Mouse (Mus musculus) testis, postnatal 14 days (tissue): ENCODE data around the gene Hspb7.

Source experiments
- DNase-seq: peaks from one replicate; pipeline ENCODE4 v3.0.0; 2021; ENCODE audit warnings: low spot score

The Hspb7 gene

DNA sequence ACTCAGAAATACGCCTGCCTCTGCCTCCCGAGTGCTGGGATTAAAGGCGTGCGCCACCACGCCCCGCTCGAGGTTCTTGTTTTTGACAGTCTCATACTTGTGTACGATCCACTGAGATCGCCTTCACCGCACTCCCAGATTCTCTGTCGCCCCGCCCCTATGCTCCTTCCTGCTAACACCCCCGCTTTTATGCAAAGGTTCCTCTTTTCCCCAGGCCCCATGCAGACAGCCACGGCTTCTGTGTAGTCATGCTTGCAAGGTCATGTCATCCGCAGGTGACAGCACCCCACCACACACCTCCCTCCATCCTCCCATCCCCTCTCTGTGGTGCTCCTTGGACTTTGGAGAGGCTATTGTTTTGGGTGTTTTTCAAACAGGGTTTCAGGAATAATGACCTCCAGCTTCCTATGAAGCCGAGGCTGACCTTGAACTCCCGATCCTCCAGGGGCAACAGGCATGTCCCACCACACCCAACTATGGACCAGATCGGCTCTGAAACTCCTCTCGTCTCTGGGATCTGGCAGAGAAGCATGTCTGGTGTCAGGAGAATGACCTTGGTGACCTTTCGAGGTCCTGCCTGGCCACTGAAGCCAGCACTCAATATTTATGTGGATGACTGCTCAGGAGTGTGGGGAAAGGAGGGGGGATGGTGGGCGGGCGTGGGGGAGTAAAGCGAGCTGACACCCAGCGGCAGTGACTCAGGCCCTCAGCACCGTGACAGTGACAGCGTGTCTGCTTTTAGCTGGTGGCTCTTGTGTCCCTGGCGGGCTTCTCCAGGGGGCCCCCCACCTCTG, 984 bp upstream of the Hspb7 start:
- DNase-seq, result no peak

DNA sequence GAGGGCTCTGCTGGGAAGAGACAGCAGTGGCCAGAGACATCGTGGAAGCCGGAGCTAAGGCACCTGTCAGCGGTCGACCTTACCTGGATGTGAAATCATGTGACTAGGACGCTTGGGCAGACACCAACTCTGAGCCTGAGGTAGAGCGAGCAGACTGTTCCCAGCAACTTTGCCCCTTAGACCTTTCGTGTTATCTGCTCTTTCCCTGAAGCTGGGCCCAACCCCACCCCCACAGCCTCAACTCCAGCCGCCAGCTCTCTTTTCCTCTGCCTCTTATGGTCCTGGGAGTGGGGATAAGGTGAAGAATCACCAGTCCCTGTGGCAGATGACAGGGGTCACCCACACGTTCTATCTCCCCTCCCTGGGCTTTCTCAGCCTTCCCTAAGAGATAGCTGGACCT, 307 bp downstream of the Hspb7 start:
- DNase-seq, result no peak

DNA sequence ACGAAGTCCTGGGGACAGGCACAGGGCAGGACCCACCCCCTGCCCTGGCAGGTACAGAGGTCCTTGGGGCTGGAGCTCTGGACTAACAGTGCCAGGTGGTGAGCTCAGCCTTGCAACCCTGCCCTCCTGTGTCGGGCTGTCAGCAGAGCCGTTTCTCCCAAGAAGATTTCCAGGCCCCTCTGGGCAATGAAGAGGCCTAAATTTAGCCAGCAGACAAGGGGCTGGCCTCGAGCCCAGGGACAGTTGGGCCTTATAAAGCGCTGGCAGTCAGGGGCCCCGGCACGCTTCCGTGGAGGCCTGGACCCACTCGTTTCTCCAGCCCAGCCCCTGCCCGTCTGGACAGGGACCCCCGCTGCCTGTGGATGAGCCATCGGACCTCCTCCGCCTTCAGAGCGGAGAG, 844 bp downstream of the Hspb7 start:
- DNase-seq, result peak; percentile 42

DNA sequence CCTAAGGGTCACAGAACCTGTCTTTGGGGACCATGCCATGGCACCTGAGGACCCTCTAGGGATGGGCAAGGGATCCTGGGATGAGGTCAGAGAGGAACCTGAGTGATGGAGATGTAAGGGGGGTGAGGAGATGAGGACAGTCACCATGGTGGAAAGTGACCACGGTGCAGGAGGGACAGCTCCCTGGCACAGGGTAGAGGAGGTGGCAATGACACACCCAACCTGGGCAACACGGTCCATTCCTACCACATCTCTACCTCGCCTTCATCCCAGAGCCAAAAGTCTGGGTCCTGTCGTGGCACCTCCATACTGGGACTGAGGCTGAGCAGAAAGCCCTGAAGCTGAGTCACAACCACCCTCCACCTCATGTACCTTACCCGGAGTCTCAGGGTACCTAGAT, 2.3 kb downstream of the Hspb7 start:
- no peak for DNase-seq

DNA sequence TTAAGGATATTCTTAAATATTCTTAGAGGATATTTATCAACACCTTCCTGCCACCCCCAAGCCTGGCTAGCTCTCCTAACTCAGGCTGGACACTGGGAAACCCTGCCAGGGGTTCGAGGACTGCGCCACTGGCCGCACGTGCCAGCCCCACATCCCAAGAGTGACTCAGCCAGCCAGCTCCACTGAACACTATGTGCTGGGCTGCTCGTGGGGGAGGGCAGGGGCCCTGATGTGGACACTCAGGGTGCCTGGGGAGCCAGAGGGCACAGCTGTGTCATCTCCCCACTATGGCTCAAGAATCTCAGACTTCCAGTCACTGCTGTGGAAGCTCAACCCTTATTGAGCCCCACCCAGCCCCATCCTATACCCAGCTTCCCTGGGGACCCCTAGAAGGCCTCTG, 2.7 kb downstream of the Hspb7 start:
- DNase-seq, result no peak

DNA sequence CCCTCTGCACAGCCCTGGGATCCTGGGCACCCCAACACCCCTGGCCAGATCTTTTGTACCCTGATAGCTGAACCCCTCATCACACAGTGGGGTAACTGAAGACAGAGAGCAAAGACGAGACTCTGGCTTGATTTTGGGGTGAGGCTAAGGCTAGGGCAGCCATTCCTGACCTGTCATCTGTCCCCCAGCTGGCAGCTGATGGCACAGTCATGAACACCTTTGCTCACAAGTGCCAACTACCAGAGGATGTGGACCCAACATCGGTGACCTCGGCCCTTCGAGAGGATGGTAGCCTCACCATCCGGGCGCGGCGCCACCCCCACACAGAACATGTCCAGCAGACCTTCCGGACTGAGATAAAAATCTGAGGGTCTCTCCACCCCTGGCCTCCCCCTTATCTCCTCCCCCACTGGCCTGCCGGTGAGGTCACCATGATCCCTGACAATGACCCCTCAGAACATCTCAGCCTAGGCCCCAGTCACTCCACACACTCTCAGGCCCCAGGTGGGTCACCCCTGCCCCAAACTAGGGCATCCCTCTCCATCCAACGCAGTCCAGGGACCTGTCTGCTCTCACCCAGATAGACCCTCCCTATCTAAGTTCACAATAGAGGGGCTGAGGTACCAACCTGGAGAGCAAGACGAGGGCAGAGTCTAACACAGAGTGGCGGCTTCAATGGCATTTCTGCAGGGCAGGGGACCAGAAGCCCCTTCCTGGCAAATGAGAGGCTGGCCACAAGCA, 3.3 kb downstream of the Hspb7 start:
- no peak for DNase-seq

DNA sequence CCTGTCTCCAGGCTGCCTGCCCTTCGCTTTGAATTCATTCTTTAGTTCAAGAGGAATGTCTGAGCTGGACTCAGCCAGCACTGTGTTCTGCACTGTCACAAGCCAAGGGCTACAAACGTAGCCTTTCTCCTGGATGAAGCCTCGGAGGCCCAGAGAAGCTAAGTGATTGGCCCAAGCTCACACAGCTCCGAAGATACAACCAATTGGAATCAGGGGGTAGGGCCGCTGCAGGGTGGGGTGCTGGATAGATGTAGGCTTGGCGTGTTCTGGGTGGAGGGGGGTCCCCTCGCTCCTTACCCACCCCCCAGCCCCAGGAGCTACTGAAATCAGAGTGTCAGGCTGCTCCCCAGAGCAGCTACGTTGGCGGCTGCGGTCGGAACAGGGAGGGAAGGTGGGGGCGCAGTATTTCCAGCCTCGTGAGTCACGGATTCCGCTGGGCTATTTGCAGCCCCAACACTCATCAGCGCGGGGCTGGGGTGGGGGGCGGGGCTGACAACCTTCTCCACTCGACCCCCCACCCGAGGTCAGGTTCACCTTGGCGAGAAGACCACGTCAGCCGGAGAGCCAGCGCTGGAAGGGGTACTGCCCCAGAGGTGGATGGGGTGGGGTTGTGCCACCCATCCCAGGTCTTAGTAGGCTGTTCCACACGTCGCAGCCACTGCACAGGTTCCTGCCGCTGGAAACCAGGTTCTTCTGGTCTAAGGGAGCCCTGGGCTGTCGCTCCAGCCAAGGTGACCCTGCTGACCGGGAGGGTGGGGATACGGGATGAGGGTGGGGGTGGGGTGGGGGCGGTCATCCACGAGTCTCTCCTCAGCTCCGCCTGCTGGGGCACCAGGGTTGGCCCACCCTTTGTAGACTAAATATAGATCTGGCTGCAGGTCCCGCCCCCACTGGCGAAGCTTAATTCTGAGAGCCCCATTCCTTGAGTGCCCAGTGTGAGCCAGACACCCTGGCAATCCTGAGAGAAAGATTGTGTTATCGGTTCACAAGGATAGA, 5.2 kb downstream of the Hspb7 start:
- no peak for DNase-seq

DNA sequence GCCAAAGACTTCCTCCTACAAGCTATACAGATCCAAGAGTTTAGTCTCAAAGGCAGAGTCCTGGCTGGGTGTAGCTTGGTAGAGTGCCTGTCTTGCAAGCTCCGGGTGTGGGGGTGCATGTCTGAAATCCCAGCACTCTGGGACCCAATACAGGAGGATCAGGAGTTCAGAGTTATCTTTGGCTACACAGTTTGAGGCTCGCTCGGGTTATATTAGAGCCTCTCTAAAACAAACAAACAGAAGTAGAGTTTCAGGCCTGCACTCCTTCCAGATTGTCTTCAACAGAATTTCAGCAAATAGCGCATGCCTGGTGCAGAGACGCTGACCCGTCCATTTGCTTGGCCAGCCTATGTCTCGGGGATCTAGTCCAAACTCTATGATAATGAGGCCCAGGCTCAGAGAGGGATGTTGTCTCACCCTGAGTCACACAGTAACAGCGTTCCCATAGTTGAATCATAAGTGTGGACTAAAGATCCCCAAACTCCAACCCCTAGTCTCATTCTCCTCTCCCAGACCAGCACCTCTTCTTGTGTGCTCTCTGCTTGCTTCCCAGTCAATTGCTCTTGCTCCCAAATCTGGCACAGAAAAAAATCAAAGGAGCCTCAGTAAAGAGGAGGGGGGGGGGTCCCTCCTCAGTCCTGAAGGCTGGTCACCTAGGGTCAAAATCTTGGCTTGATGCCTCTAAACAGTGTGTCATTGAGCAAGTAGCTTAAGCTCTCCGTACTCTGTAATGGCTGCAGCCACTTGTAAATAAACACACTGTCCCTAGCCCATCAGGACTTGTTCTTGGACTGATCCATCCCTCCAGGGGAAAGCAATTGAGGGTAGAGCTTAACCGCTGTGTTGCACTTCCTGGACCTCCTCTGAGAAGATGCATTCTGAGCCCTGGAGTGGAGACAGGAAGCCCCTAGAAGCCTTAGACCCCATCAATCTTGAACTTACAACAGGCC, 6.5 kb downstream of the Hspb7 start:
- no peak for DNase-seq

DNA sequence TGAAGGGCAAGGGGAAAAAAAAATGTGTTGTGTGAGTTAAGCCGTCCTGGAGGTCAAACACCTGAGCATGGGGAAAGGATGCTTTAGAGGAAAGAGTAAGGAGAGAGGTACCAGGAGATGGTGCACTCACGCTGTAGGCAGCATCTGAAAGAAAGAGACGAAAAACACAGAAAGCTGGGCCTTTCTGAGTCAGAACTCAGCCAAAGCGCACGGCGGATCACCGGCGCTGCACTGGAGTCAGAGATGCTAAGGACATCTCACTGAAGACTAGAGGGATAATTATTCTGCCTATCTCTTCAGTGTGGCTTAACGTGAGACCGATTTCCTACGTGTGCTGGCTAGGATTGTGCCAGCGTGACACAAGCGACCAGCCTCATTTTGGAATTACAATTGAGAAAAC, 7.3 kb downstream of the Hspb7 start:
- no peak for DNase-seq

DNA sequence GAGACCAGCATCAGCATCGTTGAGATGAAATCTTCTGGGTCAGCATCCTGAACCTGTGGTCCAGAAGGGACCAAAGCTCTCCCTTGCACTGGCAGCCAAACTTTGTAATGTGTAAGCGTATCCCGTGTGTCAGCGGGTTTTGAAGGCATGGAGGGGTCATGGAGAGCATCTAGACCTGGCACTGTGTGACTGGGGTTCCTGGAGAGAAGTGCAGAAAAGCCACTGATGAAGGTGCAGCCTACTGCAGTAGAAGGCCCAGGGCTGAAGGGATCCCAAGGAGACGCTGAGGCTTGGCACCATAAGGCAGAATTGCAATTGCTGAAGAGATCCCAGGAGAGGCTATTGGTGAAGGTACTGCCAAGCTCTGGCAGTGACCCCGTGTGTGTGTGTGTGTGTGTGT, 8.8 kb downstream of the Hspb7 start:
- no peak for DNase-seq

DNA sequence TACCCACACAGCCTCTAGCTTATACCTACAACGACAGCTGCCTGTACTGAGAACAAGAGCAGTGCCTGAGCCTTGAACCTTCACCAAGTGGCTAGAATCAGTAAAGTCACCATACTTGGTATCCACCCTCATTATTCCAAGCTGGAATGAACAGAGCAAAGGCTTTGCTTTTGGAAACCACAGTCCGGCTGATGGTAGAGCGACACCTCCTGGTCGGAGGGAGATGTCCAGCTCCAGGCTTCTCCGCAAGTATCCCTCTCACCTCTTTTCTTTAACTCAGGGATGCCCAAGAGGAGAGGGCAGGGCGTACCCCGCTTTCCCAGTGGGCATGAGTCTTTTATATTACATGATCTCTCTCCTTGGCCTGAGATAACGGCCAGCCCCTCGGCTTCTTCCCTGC, 9.3 kb downstream of the Hspb7 start:
- no peak for DNase-seq

DNA sequence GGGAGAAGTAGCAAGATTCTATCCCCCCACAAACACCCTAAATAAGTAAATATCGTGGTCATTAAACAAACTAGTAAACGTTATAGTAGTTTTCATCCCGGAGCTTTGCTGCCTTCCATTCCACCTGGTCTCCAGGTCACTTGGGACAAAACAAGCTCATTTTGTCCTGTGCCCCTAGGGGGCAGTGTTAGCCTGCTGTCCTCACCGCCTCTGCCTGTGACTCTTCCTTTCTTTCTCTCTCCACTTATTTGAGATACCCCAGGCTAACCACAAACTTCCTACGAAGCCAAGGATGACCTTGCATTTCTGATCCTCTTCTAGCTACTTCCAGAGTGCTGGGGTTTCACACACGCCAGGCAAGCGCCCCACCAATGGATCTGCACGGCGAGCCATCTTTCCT, 10.4 kb downstream of the Hspb7 start:
- DNase-seq, result no peak

DNA sequence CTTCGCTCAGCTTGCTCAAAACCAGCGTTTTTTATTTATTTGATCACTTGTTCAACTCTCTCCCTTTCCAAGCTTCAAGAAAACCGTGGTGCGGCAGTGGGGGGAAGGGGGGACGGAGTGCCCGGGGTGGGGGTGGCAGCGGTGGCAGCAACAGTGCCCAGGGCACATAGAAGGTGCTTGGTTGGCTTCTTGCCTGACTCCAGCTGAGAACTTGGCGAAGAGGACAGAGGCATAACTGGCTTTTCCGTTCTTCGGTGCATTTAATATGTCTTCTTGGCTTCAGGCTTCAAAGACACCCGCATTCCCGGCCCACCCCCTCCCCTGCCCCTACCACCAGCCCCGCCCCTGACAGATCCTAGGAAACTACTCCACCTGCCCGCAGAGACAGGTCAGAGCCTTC, 12.1 kb downstream of the Hspb7 start:
- no peak for DNase-seq

DNA sequence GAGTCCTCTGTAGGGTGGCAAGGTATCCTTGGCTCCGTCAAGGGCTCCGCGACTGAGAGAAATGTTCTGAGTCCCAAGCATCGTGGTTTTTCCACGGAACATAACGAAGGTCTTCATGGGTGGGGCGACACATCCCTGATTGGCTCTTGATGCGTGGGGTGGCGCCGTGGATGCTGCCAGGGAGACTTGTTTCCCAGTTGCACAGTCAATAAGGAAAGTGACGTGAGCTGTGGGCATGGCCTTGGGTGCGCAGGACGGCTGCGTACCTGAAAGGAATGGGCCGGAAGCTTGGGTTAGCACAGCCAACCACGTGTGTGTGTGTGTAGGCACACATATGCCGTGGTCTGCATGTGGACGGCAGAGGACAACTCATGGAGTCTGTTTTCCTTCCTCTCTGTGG, 12.6 kb downstream of the Hspb7 start:
- no peak for DNase-seq

DNA sequence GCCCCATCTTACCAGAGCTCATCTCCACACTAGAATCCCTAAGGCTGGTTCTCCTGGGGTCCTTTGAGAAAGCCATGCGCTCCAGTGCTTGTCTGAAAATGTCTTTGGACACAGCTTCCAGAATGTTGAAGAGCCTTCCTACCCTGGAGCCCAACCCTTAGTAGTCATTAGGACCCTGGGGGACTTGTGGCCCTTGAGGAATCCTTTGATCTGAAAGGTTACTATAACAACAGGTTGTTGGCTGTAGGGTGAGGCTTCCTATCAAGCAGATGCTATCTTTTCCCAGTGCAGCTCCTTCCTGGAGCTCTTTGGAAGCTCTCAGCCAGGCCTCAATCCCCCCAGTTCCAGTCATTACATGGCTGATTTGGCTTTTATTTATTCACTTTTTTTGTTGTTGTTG, 15.4 kb downstream of the Hspb7 start, which contains the start of gene Srarp:
Srarp (minus strand) TSS at position 132 of the 400 bp plus-strand sequence.
- no peak for DNase-seq

DNA sequence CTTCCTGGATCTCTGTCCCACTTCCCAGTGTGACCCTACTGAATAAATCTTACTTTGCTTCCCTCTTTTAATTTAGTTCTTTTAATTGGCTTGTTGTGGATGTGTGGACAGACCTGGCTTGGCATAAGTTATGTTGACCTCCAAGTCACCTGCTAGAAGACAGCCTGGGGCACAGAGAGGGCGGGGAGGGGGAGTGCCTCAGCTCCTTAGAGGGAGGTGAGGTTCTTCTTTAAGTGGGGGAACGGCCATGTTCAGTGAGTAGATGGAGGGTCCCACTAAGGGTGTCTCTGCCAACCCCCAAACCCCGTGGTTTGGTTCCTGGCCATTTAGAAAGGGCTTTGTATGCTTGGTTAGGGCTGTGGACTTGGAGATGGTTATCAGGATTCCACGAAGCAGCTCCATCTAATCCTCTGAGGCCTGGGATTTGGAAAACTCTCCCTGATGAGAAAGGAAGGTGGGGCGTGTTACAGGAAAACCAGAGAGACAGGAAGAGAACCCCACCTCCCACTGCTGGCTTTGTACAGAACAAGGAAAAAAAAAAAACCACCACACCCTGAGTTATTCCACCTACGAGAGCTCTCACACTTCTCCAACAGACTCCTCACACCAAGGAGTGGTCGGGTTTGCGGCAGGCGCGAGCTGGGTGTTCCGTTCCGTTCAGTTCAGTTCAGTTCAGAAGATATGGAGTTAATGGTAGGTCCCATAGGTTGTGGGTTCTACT, 18.7 kb downstream of the Hspb7 start:
- no peak for DNase-seq

DNA sequence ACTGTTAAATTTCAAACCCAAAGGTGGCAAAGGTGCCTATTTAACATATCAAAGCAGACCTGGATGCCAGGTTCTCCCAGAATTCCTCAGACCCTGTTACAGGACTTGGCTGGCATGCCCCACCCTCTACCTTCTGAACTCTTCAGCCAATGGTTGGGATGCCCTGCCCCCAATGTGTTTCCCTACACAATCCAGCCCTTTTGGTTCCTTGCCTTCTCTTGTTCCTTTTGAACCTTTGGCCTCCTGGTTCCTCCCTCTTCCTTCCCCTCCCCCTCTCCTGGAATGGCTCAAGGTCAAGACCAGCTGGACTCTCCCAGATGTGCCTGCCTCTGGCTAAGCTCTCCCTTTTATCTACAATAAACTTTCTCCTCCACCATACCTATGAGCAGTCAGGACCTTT, 20.3 kb downstream of the Hspb7 start:
- DNase-seq, result no peak

DNA sequence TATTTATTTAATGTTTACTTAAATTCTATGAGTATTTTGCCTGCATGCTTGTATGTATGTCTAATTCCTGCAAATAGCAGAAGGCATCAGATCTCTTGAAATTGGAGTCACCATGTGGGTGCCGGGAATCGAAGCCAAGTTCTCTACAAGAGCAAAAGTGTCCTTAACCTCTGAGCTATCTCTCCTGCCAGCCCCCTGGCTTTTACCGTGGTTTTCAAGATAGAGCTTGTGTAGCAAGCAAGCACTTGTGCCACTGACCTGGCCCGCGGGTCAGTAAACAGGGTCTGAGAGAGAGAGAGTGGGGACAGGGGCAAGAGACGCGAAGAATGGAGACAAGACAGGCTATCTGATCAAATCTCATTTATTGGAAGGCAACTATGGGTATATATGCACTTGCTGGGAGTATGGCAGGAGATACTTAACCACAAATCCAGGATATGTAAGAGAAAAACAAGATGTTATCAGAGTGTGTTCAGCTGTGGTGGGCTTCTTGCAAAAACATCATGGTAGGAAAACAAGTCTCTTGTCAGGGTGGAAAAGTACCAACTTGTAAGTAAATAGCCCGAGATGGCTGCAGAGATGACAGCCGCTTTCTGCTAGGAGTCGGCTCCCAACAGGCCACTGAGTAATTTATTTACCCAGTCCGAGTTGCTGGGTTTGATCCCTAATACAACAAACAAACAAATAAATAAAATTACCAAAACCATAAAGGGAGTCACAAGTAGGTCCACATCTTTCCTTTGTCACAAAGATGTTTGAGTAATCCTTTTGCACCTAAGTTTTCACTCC, 23.3 kb downstream of the Hspb7 start:
- DNase-seq, result no peak

DNA sequence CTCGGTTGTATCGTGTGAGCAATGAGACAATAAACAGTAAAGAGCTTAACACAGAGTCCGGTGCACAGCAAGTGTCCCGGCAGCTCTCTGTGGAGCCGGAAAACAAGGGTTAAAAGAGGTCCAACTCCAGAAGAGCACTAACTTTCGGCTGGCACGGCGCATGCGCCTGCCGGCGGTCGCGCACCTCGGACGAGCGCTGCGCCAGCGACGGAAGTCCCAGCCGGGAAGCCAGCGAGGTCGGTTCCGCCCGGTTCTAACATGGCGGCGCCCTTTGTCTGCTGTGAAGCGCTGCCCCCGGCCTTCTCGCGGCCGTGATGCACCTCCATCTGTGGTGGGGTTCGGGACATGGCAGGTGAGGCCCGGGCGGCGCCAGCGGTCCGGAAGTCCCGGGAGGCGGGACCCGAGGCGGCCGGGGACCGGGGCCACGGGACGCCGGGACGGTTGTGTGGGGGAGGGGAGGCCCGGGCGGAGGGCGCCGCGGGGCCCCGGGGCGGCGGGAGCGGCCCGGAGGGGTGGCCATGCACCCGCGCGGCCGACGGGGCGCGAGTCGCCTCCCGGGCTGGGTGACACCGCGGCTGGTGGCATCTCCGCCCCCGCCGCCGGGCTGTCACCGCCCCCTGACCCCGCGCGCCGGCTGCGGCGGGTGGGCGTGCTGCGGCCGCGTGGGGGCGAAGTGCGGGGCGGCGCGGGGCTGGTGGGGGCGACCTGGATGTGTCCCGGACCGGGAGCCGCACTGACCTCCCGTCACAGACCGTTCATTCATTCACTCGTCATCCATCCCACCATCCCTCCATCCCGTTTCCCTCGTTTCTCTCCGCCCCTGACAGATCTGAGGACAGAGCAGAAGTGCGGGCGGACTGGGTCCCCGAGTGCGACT, 24.1 kb downstream of the Hspb7 start, which contains the start of gene Zbtb17:
Zbtb17 (plus strand) TSS at position 204 of the 877 bp plus-strand sequence.
- DNase-seq, result peak; percentile 91
